Mouse (Mus musculus) spleen, adult 2 months (tissue): ENCODE results near the gene Shbg. TPM values are rescaled to one million over a fixed set of nuclear protein-coding genes. Genes with fewer than 3 reads are reported as not detected.

ENCODE experiments used
- DNase-seq, 2 experiments: peaks; one replicate each; pipeline versions ENCODE4 v3.0.0 to v3.0.0-alpha.2; 2012 to 2021; ENCODE audit warnings: low spot score in 2 of 2, low read depth in 1 of 2
- H3K27ac ChIP-seq: fragments of 200-500 bp; 2 replicates; pipeline ENCODE4 v1.5.1; 2012; ENCODE audit warnings: low read length, inconsistent platforms; ENCODE audit not compliant: insufficient read depth
- H3K27me3 ChIP-seq: fragments of 200-500 bp; 2 replicates; pipeline ENCODE4 v1.6.1; 2012; ENCODE audit warnings: mild to moderate bottlenecking, moderate library complexity, low read length, inconsistent platforms; ENCODE audit not compliant: control insufficient read depth, insufficient read depth
- H3K36me3 ChIP-seq: fragments of 200-500 bp; 2 replicates; pipeline ENCODE4 v1.6.1; 2012; ENCODE audit warnings: mild to moderate bottlenecking, low read length, inconsistent platforms; ENCODE audit not compliant: control insufficient read depth, insufficient read depth
- H3K4me1 ChIP-seq: fragments of 200-500 bp; 2 replicates; pipeline ENCODE4 v1.6.1; 2011; ENCODE audit warnings: inconsistent platforms; ENCODE audit not compliant: control insufficient read depth, insufficient read depth, insufficient read length
- H3K4me3 ChIP-seq: fragments of 200-500 bp; 2 replicates; pipeline ENCODE4 v1.5.1; 2011; ENCODE audit warnings: mild to moderate bottlenecking, inconsistent platforms; ENCODE audit not compliant: insufficient read depth, insufficient read length; ENCODE audit errors: extremely low read depth
- CTCF ChIP-seq: fragments of 200-500 bp; IDR thresholded peaks from 2 replicates; pipeline ENCODE4 v1.5.1; 2011; ENCODE audit warnings: mild to moderate bottlenecking, inconsistent platforms; ENCODE audit not compliant: insufficient read depth, insufficient read length, insufficient replicate concordance; ENCODE audit errors: extremely low read depth
- POLR2A ChIP-seq: fragments of 200-500 bp; IDR thresholded peaks from 2 replicates; pipeline ENCODE4 v1.6.1; 2011; ENCODE audit warnings: low read depth, low read length, inconsistent platforms
- WGBS: fragments of 180-500 bp; shearing (Covaris S2); methylation state at CpG from one replicate; pipeline ENCODE4 v1.1.7; 2018; 5-methylcytosine and 5-hydroxymethylcytosine counted together
- polyA plus RNA-seq: library from polyadenylated mRNA; depleted of rRNA; stranded (reverse); fragments of >200 nt; gene quantifications from 2 replicates; pipeline ENCODE4 v1.2.3, GENCODE M21; 2012; rRNA removed

Gene Shbg
- polyA plus RNA-seq, 1 experiment, result not detected

- no peak overlapping the region for H3K27ac ChIP-seq
- H3K4me1 ChIP-seq, result no peaks in the 10 kb centered on the region
- peaks cover 2% of the 10 kb centered on the region; the same call in 1 of the 2 replicates for H3K27me3 ChIP-seq
- no peak overlapping the region for H3K4me3 ChIP-seq
- TF ChIP-seq POLR2A (no peak), CTCF (no peak)
- peaks cover 31% of the 10 kb centered on the region for H3K36me3 ChIP-seq
- no peak for DNase-seq
- 85% methylated on average over 8 of the region's 8 CpGs for WGBS
Measured at GRCm38 (mm10) chr11:69565131-69565530, 52.6 kb downstream of the Shbg start.

Other genes starting within 250 kb of the Shbg start
- 146 and 160 TPM in 2 replicates for gene Chd3, start 248.5 kb downstream of the Shbg start, polyA plus RNA-seq
- 82.3 and 105 TPM in 2 replicates for gene Naa38, start 222.4 kb downstream of the Shbg start, polyA plus RNA-seq
- gene Cyb5d1, start 222.3 kb downstream of the Shbg start, polyA plus RNA-seq, result 9.5 and 11.1 TPM in 2 replicates
- 14.3 and 20.5 TPM in 2 replicates for gene Tmem88, start 219.7 kb downstream of the Shbg start, polyA plus RNA-seq
- 15.8 and 17.0 TPM in 2 replicates for gene Kdm6b, start 204.2 kb downstream of the Shbg start, polyA plus RNA-seq
- gene Dnah2, start 68.8 kb downstream of the Shbg start, polyA plus RNA-seq, result 0.29 and 0.31 TPM in 2 replicates
- gene Efnb3, start 57.7 kb downstream of the Shbg start, polyA plus RNA-seq, result 1.1 and 1.2 TPM in 2 replicates
- 15.6 and 21.3 TPM in 2 replicates for gene Wrap53, start 37.6 kb downstream of the Shbg start, polyA plus RNA-seq
- 105 and 144 TPM in 2 replicates for gene Trp53, start 37.5 kb downstream of the Shbg start, polyA plus RNA-seq
- gene Atp1b2, start 12.0 kb downstream of the Shbg start, polyA plus RNA-seq, result 10.7 and 11.2 TPM in 2 replicates
- gene Sat2, start 4.1 kb upstream of the Shbg start, polyA plus RNA-seq, result 1.1 and 1.4 TPM in 2 replicates
- 40.9 and 41.6 TPM in 2 replicates for gene Fxr2, start 15.1 kb upstream of the Shbg start, polyA plus RNA-seq
- 0.09 and 0.35 TPM in 2 replicates for gene Sox15, start 37.4 kb upstream of the Shbg start, polyA plus RNA-seq
- gene Mpdu1, start 44.7 kb upstream of the Shbg start, polyA plus RNA-seq, result 63.6 and 74.2 TPM in 2 replicates
- gene Cd68, start 48.2 kb upstream of the Shbg start, polyA plus RNA-seq, result 103 and 114 TPM in 2 replicates
- 172 and 196 TPM in 2 replicates for gene Eif4a1, start 54.5 kb upstream of the Shbg start, polyA plus RNA-seq
- 32.6 and 36.1 TPM in 2 replicates for gene Senp3, start 64.2 kb upstream of the Shbg start, polyA plus RNA-seq
- 4.6 and 4.9 TPM in 2 replicates for gene Tnfsf13, start 67.9 kb upstream of the Shbg start, polyA plus RNA-seq
- gene Tnfsf12, start 77.9 kb upstream of the Shbg start, polyA plus RNA-seq, result 23.9 and 26.6 TPM in 2 replicates
- 4.8 and 5.0 TPM in 2 replicates for gene Tnfsfm13, start 78.2 kb upstream of the Shbg start, polyA plus RNA-seq
- gene Polr2a, start 140.7 kb upstream of the Shbg start, polyA plus RNA-seq, result 43.8 and 45.4 TPM in 2 replicates
- not detected in 2 replicates for gene Slc35g3, start 144.1 kb upstream of the Shbg start, polyA plus RNA-seq
- 28.4 and 37.0 TPM in 2 replicates for gene Zbtb4, start 148.0 kb upstream of the Shbg start, polyA plus RNA-seq
- gene Chrnb1, start 178.0 kb upstream of the Shbg start, polyA plus RNA-seq, result 7.1 and 8.4 TPM in 2 replicates
- 1.1 and 1.2 TPM in 2 replicates for gene Fgf11, start 184.0 kb upstream of the Shbg start, polyA plus RNA-seq
- gene Tmem102, start 187.7 kb upstream of the Shbg start, polyA plus RNA-seq, result 0.23 and 0.31 TPM in 2 replicates
- not detected in 2 replicates for gene Gm39566, start 197.4 kb upstream of the Shbg start, polyA plus RNA-seq
- not detected in 2 replicates for gene Spem2, start 200.6 kb upstream of the Shbg start, polyA plus RNA-seq
- not detected in 2 replicates for gene Spem1, start 204.3 kb upstream of the Shbg start, polyA plus RNA-seq
- gene Nlgn2, start 219.9 kb upstream of the Shbg start, polyA plus RNA-seq, result 9.1 and 10.2 TPM in 2 replicates
- gene Tmem256, start 220.6 kb upstream of the Shbg start, polyA plus RNA-seq, result 93.7 and 99.0 TPM in 2 replicates
- 35.4 and 44.3 TPM in 2 replicates for gene Plscr3, start 228.5 kb upstream of the Shbg start, polyA plus RNA-seq
- gene Tnk1, start 240.8 kb upstream of the Shbg start, polyA plus RNA-seq, result 0.85 and 1.2 TPM in 2 replicates